ENCODE assay signal across 17 mouse cellular contexts in genomic region chr1:171839488-171839887, GRCm38 (mm10). TPM values are rescaled to one million over a fixed set of nuclear protein-coding genes. Genes with fewer than 3 reads are reported as not detected.
DNase-seq lines count a peak whose midpoint lies in the region; ATAC-seq lines count a peak whose summit lies in the region.
"Had no signal": no experiment of that assay in that cellular context is flagged by ENCODE, and none has a peak within 500 bp of the region (broad histone marks: within the 10 kb centered on the region; RNA-seq: fewer than 3 reads in every experiment).

Cd84 (plus strand) TSS chr1:171839697.

- DNase-seq in ovary, postnatal 36 days (ENCODE audit: low spot score), result no peak
- DNase-seq in adrenal gland, adult 8-10 months, result no peak
- DNase-seq: adrenal gland, postnatal 14 days; gastrocnemius, postnatal 10 days; kidney, adult 8-10 months; right cerebral cortex, postnatal 14 days; thymus, postnatal 25 days had no signal

- ATAC-seq in heart, embryonic 15.5 days (replicated peaks; ENCODE audit: insufficient number of reproducible peaks, insufficient read depth, low FRiP score, low read depth), result no peak
- no peak for ATAC-seq in heart, embryonic 12.5 days (ENCODE audit: insufficient number of reproducible peaks, low FRiP score)
- ATAC-seq in CD4-positive, CD25-positive, alpha-beta regulatory T cell, adult 4 months, result no peak
- no peak for ATAC-seq in erythroid progenitor cell, adult 5-6 weeks (replicated peaks; ENCODE audit: low FRiP score, poor library complexity, severe bottlenecking)
- ATAC-seq in intestine, embryonic 16.5 days, result no peak
- ATAC-seq: forebrain, embryonic 16.5 days; hindbrain, embryonic 16.5 days had no signal

- H3K9ac ChIP-seq in heart, embryonic 15.5 days, result no peak within 1 kb of the TSS
- no peak within 1 kb of the TSS for H3K9ac ChIP-seq in heart, embryonic 12.5 days
- no peak within 1 kb of the TSS for H3K9ac ChIP-seq in intestine, embryonic 16.5 days (ENCODE audit: low read depth, low read length)
- H3K9ac ChIP-seq: limb, embryonic 15.5 days had no signal

- 0 out of 2 replicates have a peak within 1 kb of the TSS, but pooled peaks have one; percentile 6 for H3K4me2 ChIP-seq in heart, embryonic 15.5 days
- H3K4me2 ChIP-seq in heart, embryonic 12.5 days, result no peak within 1 kb of the TSS
- H3K4me2 ChIP-seq in intestine, embryonic 16.5 days (ENCODE audit: low read depth, low read length), result no peak within 1 kb of the TSS
- H3K4me2 ChIP-seq: limb, embryonic 15.5 days had no signal

- H3K4me1 ChIP-seq in heart, embryonic 15.5 days (replicated peaks), result no peaks in the 10 kb centered on the region
- H3K4me1 ChIP-seq in heart, embryonic 12.5 days (replicated peaks), result no peaks in the 10 kb centered on the region
- no peaks in the 10 kb centered on the region for H3K4me1 ChIP-seq in intestine, embryonic 16.5 days (ENCODE audit: control insufficient read depth, insufficient read depth, low read length)
- H3K4me1 ChIP-seq: limb, embryonic 15.5 days had no signal

- no peaks in the 10 kb centered on the region for H3K9me3 ChIP-seq in heart, embryonic 15.5 days (replicated peaks)
- H3K9me3 ChIP-seq in heart, embryonic 12.5 days (replicated peaks), result no peaks in the 10 kb centered on the region
- H3K9me3 ChIP-seq in intestine, embryonic 16.5 days (ENCODE audit: control insufficient read depth, low read length), result no peaks in the 10 kb centered on the region
- H3K9me3 ChIP-seq: limb, embryonic 15.5 days had no signal

- no peak within 1 kb of the TSS for H3K27ac ChIP-seq in heart, embryonic 15.5 days
- H3K27ac ChIP-seq in heart, embryonic 12.5 days (ENCODE audit: poor library complexity, severe bottlenecking), result no peak within 1 kb of the TSS
- peak within 1 kb of the TSS; percentile 97 for H3K27ac ChIP-seq in macrophage
- H3K27ac ChIP-seq in intestine, embryonic 16.5 days (ENCODE audit: low read length), result no peak within 1 kb of the TSS
- H3K27ac ChIP-seq: left cerebral cortex, adult 2 months; limb, embryonic 15.5 days had no signal

- peaks cover 56% of the 10 kb centered on the region for H3K79me2 ChIP-seq in macrophage (ENCODE audit: inconsistent target)

- H3K27me3 ChIP-seq in heart, embryonic 15.5 days, result no peaks in the 10 kb centered on the region
- H3K27me3 ChIP-seq in heart, embryonic 12.5 days (replicated peaks), result no peaks in the 10 kb centered on the region
- H3K27me3 ChIP-seq in intestine, embryonic 16.5 days (replicated peaks; ENCODE audit: control insufficient read depth, insufficient read depth, low read length), result no peaks in the 10 kb centered on the region
- H3K27me3 ChIP-seq: limb, embryonic 15.5 days had no signal

- H3K4me3 ChIP-seq in heart, embryonic 15.5 days, result no peak within 1 kb of the TSS
- no peak within 1 kb of the TSS for H3K4me3 ChIP-seq in heart, embryonic 12.5 days
- H3K4me3 ChIP-seq in macrophage (ENCODE audit: inconsistent target), result peak within 1 kb of the TSS; percentile 62
- no peak within 1 kb of the TSS for H3K4me3 ChIP-seq in intestine, embryonic 16.5 days (ENCODE audit: low read length)
- H3K4me3 ChIP-seq: left cerebral cortex, adult 2 months; limb, embryonic 15.5 days had no signal

- 77% methylated on average over 3 of the region's 3 CpGs for WGBS in heart, embryonic 15.5 days
- 78% methylated on average over 3 of the region's 3 CpGs for WGBS in heart, embryonic 12.5 days
- WGBS in macrophage (ENCODE audit: missing documents), result 0% methylated on average over 3 of the region's 3 CpGs
- WGBS in intestine, embryonic 16.5 days, result 86% methylated on average over 3 of the region's 3 CpGs

- no peaks in the 10 kb centered on the region for H3K36me3 ChIP-seq in heart, embryonic 15.5 days
- no peaks in the 10 kb centered on the region for H3K36me3 ChIP-seq in heart, embryonic 12.5 days
- H3K36me3 ChIP-seq in macrophage (ENCODE audit: inconsistent target), result no peaks in the 10 kb centered on the region
- H3K36me3 ChIP-seq in intestine, embryonic 16.5 days (ENCODE audit: control insufficient read depth, insufficient read depth, low read length), result no peaks in the 10 kb centered on the region
- H3K36me3 ChIP-seq: limb, embryonic 15.5 days had no signal

RNA-seq across cellular contexts. Expression of gene Cd84, which starts in this region (rescaled TPM):
- polyA plus RNA-seq in heart, embryonic 15.5 days (2015; fragmentation: Nextera tagmentation; extraction: Ambion mirVana), result 1.6 and 4.0 TPM in 2 replicates
- polyA plus RNA-seq in heart, embryonic 12.5 days (2016; fragmentation: Nextera tagmentation; extraction: Ambion mirVana), result 0.98 and 1.7 TPM in 2 replicates
- 100 to 1,000 TPM; 206 to 219 TPM for polyA plus RNA-seq in CD4-positive, CD25-positive, alpha-beta regulatory T cell, adult 4 months (2017; shearing (Covaris generic))
- 11.2 and 28.1 TPM in 2 replicates for total RNA-seq in erythroid progenitor cell, adult 5-6 weeks (2015; ENCODE audit: low replicate concordance)
- 22.3 and 28.9 TPM in 2 replicates for total RNA-seq in erythroid progenitor cell, adult 5-6 weeks (2017; ENCODE audit: low replicate concordance)
- 1,000 to 10,000 TPM in 6 of 26 experiments, 100 to 1,000 TPM in 20; 234 to 1,654 (median 819) TPM for total RNA-seq in macrophage (2018; cell fraction: chromatin; rRNA removed)
- 100 to 1,000 TPM; 435 to 614 (median 502) TPM for total RNA-seq in macrophage (2018; cell fraction: cytosol; rRNA removed)
- total RNA-seq in macrophage (2018; cell fraction: nucleus; rRNA removed), result 1,000 to 10,000 TPM in 2 of 26 experiments, 100 to 1,000 TPM in 24; 287 to 1,216 (median 634) TPM
- 552 to 1,435 TPM (median 764 TPM) in 3 replicates for polyA plus RNA-seq in macrophage (2018)
- 1.1 and 1.8 TPM in 2 replicates for polyA plus RNA-seq in intestine, embryonic 16.5 days (2015; fragmentation: Nextera tagmentation; extraction: Ambion mirVana)
- 10 to 100 TPM in 2 of 4 experiments, 1 to 10 TPM in 2; 4.2 to 16.6 (median 9.7) TPM for total RNA-seq in adrenal gland, adult 8-10 months (2022)

Comparison
In these comparisons a context has a peak if more than half of its experiments do, and no peak if none do; other contexts are left out.
1. RNA of gene Cd84 (polyA plus RNA-seq): 552 to 1,435 TPM in macrophage and 206 to 219 TPM in CD4-positive, CD25-positive, alpha-beta regulatory T cell, adult 4 months; 1.6 to 4.0 TPM in heart, embryonic 15.5 days, 1.1 to 1.8 TPM in intestine, embryonic 16.5 days and 0.98 to 1.7 TPM in heart, embryonic 12.5 days; every median in the first group is over 10 times any median in the second.